Mouse (Mus musculus) intestine, embryonic 14.5 days (tissue): ENCODE data around the gene Ganab. TPM values are rescaled to one million over a fixed set of nuclear protein-coding genes. Genes with fewer than 3 reads are reported as not detected.

ENCODE experiments used
- ATAC-seq: fragments of 200-750 bp; cut with Nextera tagmentation; replicated peaks from 2 replicates; pipeline ENCODE4 v1.8.0; 2017; ENCODE audit warnings: low read depth, moderate number of reproducible peaks, moderate TSS enrichment, moderate library complexity; ENCODE audit not compliant: low FRiP score, low TSS enrichment
- DNase-seq: peaks from one replicate; pipeline ENCODE4 v3.0.0-alpha.2; 2018; ENCODE audit warnings: low spot score
- H3K27ac ChIP-seq: fragments of 300-500 bp; sonication (generic); 2 replicates; pipeline ENCODE4 v1.5.1; 2014; ENCODE audit warnings: low read depth, mild to moderate bottlenecking, control low read depth
- H3K27me3 ChIP-seq: fragments of 300-500 bp; sonication (generic); replicated peaks from 2 replicates; pipeline ENCODE4 v1.6.1; 2014; ENCODE audit warnings: low read length, control low read depth; ENCODE audit not compliant: control insufficient read depth, insufficient read depth
- H3K36me3 ChIP-seq: fragments of 300-500 bp; sonication (generic); 2 replicates; pipeline ENCODE4 v1.6.1; 2014; ENCODE audit warnings: low read length, control low read depth; ENCODE audit not compliant: control insufficient read depth, insufficient read depth
- H3K4me1 ChIP-seq: fragments of 300-500 bp; sonication (generic); replicated peaks from 2 replicates; pipeline ENCODE4 v1.6.1; 2014; ENCODE audit warnings: low read length, control low read depth, mixed read lengths; ENCODE audit not compliant: control insufficient read depth, insufficient read depth
- H3K4me2 ChIP-seq: fragments of 300-500 bp; sonication (generic); 2 replicates; pipeline ENCODE4 v1.6.1; 2014; ENCODE audit warnings: low read length
- H3K4me3 ChIP-seq: fragments of 300-500 bp; sonication (generic); 2 replicates; pipeline ENCODE4 v1.5.1; 2014; ENCODE audit warnings: low read depth, low read length, control low read depth, mixed read lengths
- H3K9ac ChIP-seq: fragments of 300-500 bp; sonication (generic); 2 replicates; pipeline ENCODE4 v1.6.1; 2014; ENCODE audit warnings: mild to moderate bottlenecking, low read length
- H3K9me3 ChIP-seq: fragments of 300-500 bp; sonication (generic); 2 replicates; pipeline ENCODE4 v1.6.1; 2016; ENCODE audit warnings: low read length, control low read depth; ENCODE audit not compliant: control insufficient read depth
- WGBS: fragments of 180-500 bp; shearing (Covaris S2); extraction: QIAGEN DNeasy Blood & Tissue Kit; methylation state at CpG from one replicate; pipeline ENCODE4 v1.1.7; 2014; 5-methylcytosine and 5-hydroxymethylcytosine counted together
- polyA plus RNA-seq: library from polyadenylated mRNA; unstranded; fragments of >200 nt; fragmentation: Nextera tagmentation; extraction: Ambion mirVana; gene quantifications from 2 replicates; pipeline ENCODE4 v1.2.1, GENCODE M21; 2014

The Ganab gene
- polyA plus RNA-seq = 89.8 and 96.4 TPM in 2 replicates

DNA sequence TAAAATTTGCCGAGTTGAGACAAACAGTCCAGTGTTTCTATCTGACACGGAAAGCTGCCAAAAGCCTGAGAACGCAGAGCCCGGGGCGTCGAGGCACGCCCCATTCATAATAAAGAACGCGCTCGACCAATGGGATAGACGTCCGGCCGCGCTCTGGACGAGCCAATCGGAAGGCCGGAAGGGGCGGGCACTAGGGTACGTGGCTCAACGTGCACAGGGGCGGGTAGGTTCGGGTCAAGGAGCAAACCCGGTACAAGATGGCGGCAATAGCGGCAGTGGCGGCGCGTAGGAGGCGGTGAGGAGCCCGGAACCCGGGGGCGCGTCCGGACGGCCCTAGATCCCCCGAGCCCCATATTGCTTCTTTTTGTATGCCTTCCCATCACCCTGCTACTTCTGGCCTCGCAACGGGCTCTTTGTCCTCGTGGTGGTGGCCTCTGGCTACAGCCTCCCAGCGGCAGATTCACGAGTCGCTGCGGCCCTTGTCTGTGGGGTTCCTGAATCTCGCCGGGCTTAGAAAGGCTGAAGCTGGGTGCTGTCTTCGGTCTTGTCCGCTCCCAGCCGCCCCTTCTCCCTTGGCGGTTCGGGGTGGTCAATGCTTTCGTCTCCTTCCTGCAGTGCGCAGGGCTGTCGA, at the start of gene Ganab:
TSS of gene Ganab (plus strand) at position 207 of the 631 bp plus-strand sequence.
- Histone ChIP-seq H3K4me1 (peaks cover 21% of the 10 kb centered on the region), H3K36me3 (peaks cover 37% of the 10 kb centered on the region), H3K27me3 (no peaks in the 10 kb centered on the region), H3K9ac (peak within 1 kb of the TSS; percentile 97), H3K9me3 (no peaks in the 10 kb centered on the region), H3K4me2 (peak within 1 kb of the TSS; percentile 85), H3K27ac (peak within 1 kb of the TSS; percentile 84), H3K4me3 (peak within 1 kb of the TSS; percentile 96)
- under 1% methylated on average over 53 of the region's 53 CpGs for WGBS
- peak; percentile 98 for ATAC-seq
- DNase-seq = peak; percentile 95

- Histone ChIP-seq H3K27ac (no peak overlapping the region), H3K4me3 (no peak overlapping the region), H3K4me2 (no peak overlapping the region), H3K27me3 (no peaks in the 10 kb centered on the region), H3K4me1 (peaks cover 7% of the 10 kb centered on the region; the same call in 1 of the 2 replicates), H3K9ac (no peak overlapping the region), H3K36me3 (peaks cover 22% of the 10 kb centered on the region), H3K9me3 (no peaks in the 10 kb centered on the region)
- ATAC-seq = no peak
- DNase-seq = no peak
- 65% methylated on average over 5 of the region's 5 CpGs for WGBS
These were observed 49.5 kb upstream of the Ganab start for GRCm38 (mm10) chr19:8848356-8848755.

DNA sequence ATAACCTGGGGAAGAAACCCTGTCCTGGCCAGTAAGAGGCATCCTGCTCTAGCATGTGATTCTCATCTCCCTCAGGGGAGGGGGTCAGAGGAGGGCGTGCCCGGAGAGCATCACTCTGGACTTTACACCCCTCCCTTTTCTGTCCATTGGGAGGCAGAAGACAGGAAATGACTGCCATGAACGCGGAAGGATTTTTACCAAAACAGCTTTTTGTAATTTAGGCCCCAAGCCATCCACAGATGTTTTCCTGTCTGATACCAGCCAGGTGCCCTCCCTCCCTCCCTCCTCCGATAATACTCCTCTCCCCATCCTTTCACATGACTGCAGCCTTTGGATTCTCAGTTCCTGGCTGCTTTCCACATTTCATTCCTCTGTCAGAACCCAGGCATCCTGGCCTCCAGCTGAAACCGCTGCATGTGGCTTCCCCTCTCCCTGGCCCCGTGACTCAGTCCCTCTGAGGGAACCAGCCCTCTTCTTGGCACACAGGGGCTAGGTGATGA, 47.4 kb upstream of the Ganab start, which contains the start of gene Lrrn4cl:
TSS of gene Lrrn4cl (plus strand) at position 367 of the 500 bp plus-strand sequence.
- H3K9me3 ChIP-seq = no peaks in the 10 kb centered on the region
- H3K27ac ChIP-seq = peak within 1 kb of the TSS; percentile 59
- 25% methylated on average over 7 of the region's 7 CpGs for WGBS
- H3K4me3 ChIP-seq = peak within 1 kb of the TSS; percentile 6; the same call in 1 of the 2 replicates
- no peaks in the 10 kb centered on the region for H3K27me3 ChIP-seq
- peak within 1 kb of the TSS; percentile 33 for H3K4me2 ChIP-seq
- H3K4me1 ChIP-seq = peaks cover 7% of the 10 kb centered on the region; the same call in 1 of the 2 replicates
- H3K9ac ChIP-seq = peak within 1 kb of the TSS; percentile 10; the same call in 1 of the 2 replicates
- DNase-seq (peak; percentile 71), ATAC-seq (peak; percentile 69)
- H3K36me3 ChIP-seq = peaks cover 22% of the 10 kb centered on the region

- DNase-seq (no peak), ATAC-seq (no peak)
- 51% methylated on average over 7 of the region's 7 CpGs for WGBS
- H3K4me2 ChIP-seq = no peak overlapping the region
- no peak overlapping the region for H3K4me3 ChIP-seq
- H3K9me3 ChIP-seq = no peaks in the 10 kb centered on the region
- peaks cover 7% of the 10 kb centered on the region; the same call in 1 of the 2 replicates for H3K4me1 ChIP-seq
- H3K27me3 ChIP-seq = no peaks in the 10 kb centered on the region; the same call in 1 of the 2 replicates
- no peak overlapping the region for H3K27ac ChIP-seq
- peaks cover 14% of the 10 kb centered on the region for H3K36me3 ChIP-seq
- no peak overlapping the region for H3K9ac ChIP-seq
These were observed 46.2 kb upstream of the Ganab start for GRCm38 (mm10) chr19:8851639-8852038.

GRCm38 (mm10) chr19:8852236-8852928, 45.5 kb upstream of the Ganab start:
- DNase-seq (no peak), ATAC-seq (no peak)
- Histone ChIP-seq H3K27me3 (no peaks in the 10 kb centered on the region; the same call in 1 of the 2 replicates), H3K4me3 (no peak overlapping the region), H3K4me2 (no peak overlapping the region), H3K9ac (no peak overlapping the region), H3K9me3 (no peaks in the 10 kb centered on the region), H3K27ac (no peak overlapping the region), H3K36me3 (peaks cover 6% of the 10 kb centered on the region; the same call in 1 of the 2 replicates), H3K4me1 (peaks cover 7% of the 10 kb centered on the region; the same call in 1 of the 2 replicates)
- WGBS = 57% methylated on average over 10 of the region's 10 CpGs

- Histone ChIP-seq H3K36me3 (peaks cover 5% of the 10 kb centered on the region; the same call in 1 of the 2 replicates), H3K4me2 (no peak overlapping the region), H3K4me3 (no peak overlapping the region), H3K4me1 (peaks cover 7% of the 10 kb centered on the region; the same call in 1 of the 2 replicates), H3K9me3 (no peaks in the 10 kb centered on the region), H3K27me3 (no peaks in the 10 kb centered on the region; the same call in 1 of the 2 replicates), H3K9ac (no peak overlapping the region), H3K27ac (no peak overlapping the region)
- WGBS = 88% methylated on average over 3 of the region's 3 CpGs
- ATAC-seq = no peak
- no peak for DNase-seq
These were observed 44.8 kb upstream of the Ganab start for GRCm38 (mm10) chr19:8853117-8853516.

- WGBS = 42% methylated on average over 4 of the region's 4 CpGs
- Histone ChIP-seq H3K36me3 (no peaks in the 10 kb centered on the region), H3K27me3 (no peaks in the 10 kb centered on the region; the same call in 1 of the 2 replicates), H3K4me2 (no peak overlapping the region), H3K9me3 (no peaks in the 10 kb centered on the region), H3K9ac (no peak overlapping the region), H3K4me3 (no peak overlapping the region), H3K4me1 (no peaks in the 10 kb centered on the region), H3K27ac (no peak overlapping the region)
- no peak for DNase-seq
- ATAC-seq = peak; percentile 71; the same call in 1 of the 2 replicates
These were observed 40.2 kb upstream of the Ganab start for GRCm38 (mm10) chr19:8857689-8858088.

GRCm38 (mm10) chr19:8859018-8859417, 38.9 kb upstream of the Ganab start:
- no peak overlapping the region for H3K27ac ChIP-seq
- no peaks in the 10 kb centered on the region for H3K4me1 ChIP-seq
- H3K27me3 ChIP-seq = no peaks in the 10 kb centered on the region; the same call in 1 of the 2 replicates
- ATAC-seq (no peak), DNase-seq (no peak)
- H3K4me2 ChIP-seq = no peak overlapping the region
- H3K9ac ChIP-seq = no peak overlapping the region
- H3K36me3 ChIP-seq = no peaks in the 10 kb centered on the region
- no peak overlapping the region for H3K4me3 ChIP-seq
- WGBS = 17% methylated on average over 1 of the region's 1 CpGs
- H3K9me3 ChIP-seq = no peaks in the 10 kb centered on the region
